Mouse (Mus musculus): ENCODE results near the gene Ndufa3. TPM values are rescaled to one million over a fixed set of nuclear protein-coding genes. Genes with fewer than 3 reads are reported as not detected.
"Not testable (repeated sequence)": the region's sequence is repeated elsewhere in the genome, so short reads cannot be mapped to it uniquely, and the experiment has no call there.

Gene Ndufa3
- total RNA-seq (2017), result 150 and 232 TPM in 2 replicates

DNA sequence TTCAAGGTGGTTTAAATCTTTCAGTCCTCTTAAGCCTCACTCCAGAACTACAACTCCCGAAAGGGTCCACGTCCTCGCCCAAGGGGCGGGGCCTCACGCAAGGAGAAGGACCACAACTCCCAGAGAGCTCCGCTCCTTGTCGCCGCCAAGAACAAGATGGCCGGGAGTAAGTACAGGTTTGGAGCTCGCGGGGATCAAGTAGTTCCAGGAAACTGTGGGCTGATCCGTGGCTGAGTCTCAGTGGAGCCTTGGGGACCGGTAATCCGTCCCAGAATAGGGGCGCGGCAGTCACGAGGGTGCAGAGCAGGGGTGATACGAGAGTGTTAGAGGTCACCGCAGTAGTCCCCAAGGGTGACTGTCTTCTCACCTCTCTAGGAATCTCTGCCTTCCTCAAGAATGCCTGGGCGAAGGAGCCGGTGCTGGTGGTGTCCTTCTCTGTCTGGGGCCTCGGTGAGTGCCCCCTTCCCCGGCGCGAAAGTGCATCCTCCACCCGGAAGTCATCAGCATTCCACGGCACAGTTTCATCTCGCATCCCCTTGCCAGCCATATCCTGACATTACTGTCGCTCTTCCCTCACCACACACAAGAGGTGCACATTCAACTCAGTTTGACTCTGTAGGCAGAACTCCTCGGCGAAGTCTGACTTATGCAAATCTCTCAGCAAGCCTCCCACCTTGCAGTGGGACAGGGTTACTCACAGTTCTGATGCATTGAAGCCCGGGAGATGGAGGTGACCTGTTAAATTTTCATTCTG, at the start of gene Ndufa3:
Gene Ndufa3 (plus strand): TSS at position 132 of the 754 bp plus-strand sequence.
- ATAC-seq (replicated peaks in 1 of 2; ENCODE audit: insufficient read depth in 1 of 2, low FRiP score in 2 of 2, low TSS enrichment in 1 of 2, low read depth in 1 of 2, poor library complexity in 2 of 2, severe bottlenecking in 2 of 2), result peak; percentile 100

DNA sequence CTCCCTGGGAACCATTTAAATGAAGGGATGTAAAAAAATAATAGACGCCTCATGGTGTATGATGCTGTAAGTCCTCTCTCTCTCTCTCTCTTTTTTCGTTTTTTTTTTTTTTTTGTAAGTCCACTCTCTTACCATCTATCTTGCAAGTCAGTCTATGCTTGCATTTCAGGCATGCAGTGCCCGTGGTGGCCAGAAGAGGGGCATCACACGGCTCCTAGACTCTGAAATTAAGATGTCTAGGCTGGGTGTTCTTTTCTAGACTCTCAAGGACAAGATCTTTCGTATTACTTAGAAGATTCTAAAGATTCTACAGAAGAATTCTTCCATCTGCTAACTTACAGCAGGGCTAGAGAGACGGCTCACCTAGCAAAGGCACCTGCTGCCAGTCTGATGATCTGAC, 47.4 kb upstream of the Ndufa3 start:
- ATAC-seq (replicated peaks in 1 of 2; ENCODE audit: insufficient read depth in 1 of 2, low FRiP score in 2 of 2, low TSS enrichment in 1 of 2, low read depth in 1 of 2, poor library complexity in 2 of 2, severe bottlenecking in 2 of 2), result no peak

GRCm38 (mm10) chr7:3570580-3570979, 46.6 kb upstream of the Ndufa3 start:
- ATAC-seq (replicated peaks in 1 of 2; ENCODE audit: insufficient read depth in 1 of 2, low FRiP score in 2 of 2, low TSS enrichment in 1 of 2, low read depth in 1 of 2, poor library complexity in 2 of 2, severe bottlenecking in 2 of 2), result not testable (repeated sequence)

- no peak for ATAC-seq (replicated peaks in 1 of 2; ENCODE audit: insufficient read depth in 1 of 2, low FRiP score in 2 of 2, low TSS enrichment in 1 of 2, low read depth in 1 of 2, poor library complexity in 2 of 2, severe bottlenecking in 2 of 2)
These were observed 45.3 kb upstream of the Ndufa3 start for GRCm38 (mm10) chr7:3571847-3572246.

DNA sequence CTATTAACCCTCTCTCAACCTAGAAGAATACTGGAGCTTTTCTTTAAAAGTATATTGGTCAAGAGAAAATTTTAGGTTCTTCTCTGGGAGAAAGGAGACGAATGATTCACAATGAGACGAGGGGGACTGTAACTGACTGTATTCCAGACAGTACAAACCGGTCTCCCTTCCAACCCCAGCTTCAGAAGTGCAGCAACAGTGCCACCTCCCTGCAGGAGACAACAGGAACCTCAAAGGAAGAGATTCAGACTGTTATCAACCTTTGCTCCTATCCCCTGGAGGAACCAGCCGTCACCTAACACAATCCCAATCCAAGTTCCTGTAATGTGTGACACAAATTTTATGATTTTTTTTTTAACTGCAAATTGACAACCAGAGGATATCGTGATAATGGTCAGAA, 43.0 kb upstream of the Ndufa3 start:
- no peak for ATAC-seq (replicated peaks in 1 of 2; ENCODE audit: insufficient read depth in 1 of 2, low FRiP score in 2 of 2, low TSS enrichment in 1 of 2, low read depth in 1 of 2, poor library complexity in 2 of 2, severe bottlenecking in 2 of 2)

GRCm38 (mm10) chr7:3576354-3577124, 40.6 kb upstream of the Ndufa3 start:
- ATAC-seq (replicated peaks in 1 of 2; ENCODE audit: insufficient read depth in 1 of 2, low FRiP score in 2 of 2, low TSS enrichment in 1 of 2, low read depth in 1 of 2, poor library complexity in 2 of 2, severe bottlenecking in 2 of 2), result no peak

DNA sequence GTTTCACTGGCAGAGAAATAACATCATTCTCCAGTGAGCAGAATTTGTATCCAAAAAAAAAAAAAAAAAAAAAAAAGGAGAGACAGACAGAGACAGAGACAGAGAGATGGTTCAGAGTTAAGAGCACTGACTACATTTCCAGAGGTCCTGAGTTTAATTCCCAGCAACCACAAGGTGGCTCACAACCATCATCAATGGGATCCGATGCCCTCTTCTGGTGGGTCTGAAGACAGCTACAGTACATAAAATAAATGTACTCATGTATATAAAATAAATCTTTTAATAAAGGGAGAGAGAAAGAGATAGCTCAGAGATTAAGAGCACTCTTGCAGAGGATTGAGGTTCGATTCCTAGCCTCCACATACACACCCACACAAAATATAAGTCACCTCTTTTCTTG, 39.0 kb upstream of the Ndufa3 start:
- no peak for ATAC-seq (replicated peaks in 1 of 2; ENCODE audit: insufficient read depth in 1 of 2, low FRiP score in 2 of 2, low TSS enrichment in 1 of 2, low read depth in 1 of 2, poor library complexity in 2 of 2, severe bottlenecking in 2 of 2)

GRCm38 (mm10) chr7:3578952-3579546, 38.1 kb upstream of the Ndufa3 start:
- ATAC-seq (replicated peaks in 1 of 2; ENCODE audit: insufficient read depth in 1 of 2, low FRiP score in 2 of 2, low TSS enrichment in 1 of 2, low read depth in 1 of 2, poor library complexity in 2 of 2, severe bottlenecking in 2 of 2), result no peak

- no peak for ATAC-seq (replicated peaks in 1 of 2; ENCODE audit: insufficient read depth in 1 of 2, low FRiP score in 2 of 2, low TSS enrichment in 1 of 2, low read depth in 1 of 2, poor library complexity in 2 of 2, severe bottlenecking in 2 of 2)
These were observed 37.1 kb upstream of the Ndufa3 start for GRCm38 (mm10) chr7:3580029-3580428.

DNA sequence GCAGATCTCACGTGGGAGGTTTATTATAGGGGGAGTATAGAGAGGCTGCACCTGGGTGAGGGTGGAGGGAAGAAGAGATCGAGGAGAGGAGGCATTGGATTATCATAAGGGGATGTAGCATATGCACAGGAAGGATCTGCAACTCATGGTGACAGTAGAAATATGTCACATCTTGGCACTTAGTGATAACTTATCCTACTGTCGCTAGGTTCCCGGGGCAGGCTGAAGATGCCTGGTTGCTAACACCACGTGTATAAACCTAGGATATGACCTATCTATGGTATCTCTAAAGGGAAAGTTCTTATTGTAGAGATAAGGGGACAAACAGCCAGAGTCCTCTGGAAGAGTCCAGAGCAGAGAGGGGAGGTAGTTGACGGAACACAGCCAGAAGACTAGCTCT, 31.4 kb upstream of the Ndufa3 start:
- no peak for ATAC-seq (replicated peaks in 1 of 2; ENCODE audit: insufficient read depth in 1 of 2, low FRiP score in 2 of 2, low TSS enrichment in 1 of 2, low read depth in 1 of 2, poor library complexity in 2 of 2, severe bottlenecking in 2 of 2)

DNA sequence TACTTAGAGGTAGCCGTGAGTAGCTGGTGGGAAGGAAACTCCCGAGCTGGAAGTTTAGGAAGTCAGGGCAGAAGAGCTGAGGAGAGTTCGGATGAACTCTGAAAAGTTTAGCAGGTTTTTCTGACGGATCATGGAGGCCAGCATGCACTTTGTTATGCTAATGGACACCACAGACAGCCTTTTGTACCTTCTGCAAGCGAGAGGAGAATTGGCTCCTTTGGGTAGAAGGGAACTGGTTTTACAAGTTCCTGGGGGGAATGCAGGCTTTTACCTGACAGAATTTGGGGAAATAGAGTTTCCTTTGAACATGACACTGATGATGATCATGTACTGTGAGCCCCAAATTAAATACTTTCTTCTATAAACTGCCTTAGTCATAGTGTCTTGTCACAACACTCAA, 30.9 kb upstream of the Ndufa3 start:
- no peak for ATAC-seq (replicated peaks in 1 of 2; ENCODE audit: insufficient read depth in 1 of 2, low FRiP score in 2 of 2, low TSS enrichment in 1 of 2, low read depth in 1 of 2, poor library complexity in 2 of 2, severe bottlenecking in 2 of 2)

DNA sequence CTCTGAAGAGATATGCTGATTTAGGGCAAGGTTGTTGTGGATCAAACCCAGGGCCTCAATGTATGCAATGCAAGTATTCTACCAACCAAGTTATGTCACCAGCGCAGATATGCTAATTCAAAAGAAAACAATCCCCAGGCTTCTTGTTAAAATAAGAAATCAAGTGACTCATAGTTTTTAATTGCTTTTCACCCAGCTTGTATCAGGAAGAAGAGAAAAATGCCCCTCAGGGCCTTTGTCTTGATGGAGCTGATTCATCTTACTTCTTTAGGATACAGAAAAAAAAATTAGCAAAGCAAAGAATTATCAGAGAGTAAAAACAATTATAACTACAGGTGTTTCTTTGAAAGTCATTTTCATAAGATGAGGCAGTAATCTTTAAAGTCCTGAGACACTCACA, 29.9 kb upstream of the Ndufa3 start:
- ATAC-seq (replicated peaks in 1 of 2; ENCODE audit: insufficient read depth in 1 of 2, low FRiP score in 2 of 2, low TSS enrichment in 1 of 2, low read depth in 1 of 2, poor library complexity in 2 of 2, severe bottlenecking in 2 of 2), result no peak

DNA sequence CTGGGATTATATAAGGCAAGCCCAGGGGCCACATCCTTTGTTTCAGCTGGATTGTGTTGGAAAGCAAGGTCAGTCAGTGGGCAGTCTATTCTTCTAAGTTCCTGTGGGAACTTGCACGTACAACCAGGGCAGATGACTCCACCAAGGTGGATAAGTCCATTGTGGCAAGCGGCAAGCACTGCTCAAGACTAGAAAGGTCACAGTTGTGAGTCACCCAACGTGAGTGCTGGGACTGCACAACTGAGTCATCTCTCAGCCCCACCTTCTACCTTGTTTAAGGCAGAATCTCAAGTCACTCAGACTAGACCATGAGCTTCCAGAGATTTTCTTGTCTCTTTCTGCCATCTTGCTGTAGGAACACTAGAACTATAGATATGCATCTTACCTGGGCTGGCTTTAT, 26.6 kb upstream of the Ndufa3 start:
- no peak for ATAC-seq (replicated peaks in 1 of 2; ENCODE audit: insufficient read depth in 1 of 2, low FRiP score in 2 of 2, low TSS enrichment in 1 of 2, low read depth in 1 of 2, poor library complexity in 2 of 2, severe bottlenecking in 2 of 2)

- no peak for ATAC-seq (replicated peaks in 1 of 2; ENCODE audit: insufficient read depth in 1 of 2, low FRiP score in 2 of 2, low TSS enrichment in 1 of 2, low read depth in 1 of 2, poor library complexity in 2 of 2, severe bottlenecking in 2 of 2)
These were observed 25.6 kb upstream of the Ndufa3 start for GRCm38 (mm10) chr7:3591534-3591933.

DNA sequence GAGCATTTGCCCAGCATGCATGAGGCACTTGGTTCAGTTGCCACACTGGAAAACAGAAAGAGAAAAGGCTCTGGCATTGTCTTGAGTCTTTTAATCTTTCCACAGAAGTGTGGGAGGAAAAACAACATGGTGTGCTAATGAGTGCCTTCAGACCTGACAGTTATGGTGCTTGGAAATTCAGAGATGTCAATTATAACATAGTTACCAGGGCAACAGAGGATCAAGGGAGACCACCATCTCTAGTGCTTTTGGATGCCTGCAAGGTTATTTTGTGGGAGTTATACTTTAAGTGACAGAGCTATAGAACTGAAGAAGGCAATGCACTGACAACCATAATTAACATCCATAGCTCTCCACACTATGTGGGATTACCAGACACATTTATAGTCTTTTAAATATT, 23.3 kb upstream of the Ndufa3 start:
- ATAC-seq (replicated peaks in 1 of 2; ENCODE audit: insufficient read depth in 1 of 2, low FRiP score in 2 of 2, low TSS enrichment in 1 of 2, low read depth in 1 of 2, poor library complexity in 2 of 2, severe bottlenecking in 2 of 2), result no peak

DNA sequence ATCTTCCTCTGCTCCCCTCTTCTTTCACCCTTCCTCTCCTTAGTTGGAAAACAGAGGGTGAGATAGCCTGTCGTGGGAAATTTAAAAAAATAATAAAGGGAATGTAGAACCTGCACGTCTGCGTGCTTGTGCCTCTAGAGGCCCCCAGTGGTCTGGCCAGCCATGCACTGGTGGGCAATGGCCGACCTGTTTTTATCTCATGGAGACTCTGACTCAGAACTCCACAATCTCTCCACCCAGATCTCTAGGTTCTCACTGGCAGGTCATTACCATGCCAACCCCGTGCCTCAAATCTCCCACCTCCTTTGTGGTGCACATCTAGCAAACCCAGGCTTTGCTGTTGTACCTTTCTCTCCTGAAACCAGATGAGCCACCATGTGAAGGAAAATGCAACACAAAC, 22.5 kb upstream of the Ndufa3 start:
- peak; percentile 58 to 65 for ATAC-seq (replicated peaks in 1 of 2; ENCODE audit: insufficient read depth in 1 of 2, low FRiP score in 2 of 2, low TSS enrichment in 1 of 2, low read depth in 1 of 2, poor library complexity in 2 of 2, severe bottlenecking in 2 of 2)

DNA sequence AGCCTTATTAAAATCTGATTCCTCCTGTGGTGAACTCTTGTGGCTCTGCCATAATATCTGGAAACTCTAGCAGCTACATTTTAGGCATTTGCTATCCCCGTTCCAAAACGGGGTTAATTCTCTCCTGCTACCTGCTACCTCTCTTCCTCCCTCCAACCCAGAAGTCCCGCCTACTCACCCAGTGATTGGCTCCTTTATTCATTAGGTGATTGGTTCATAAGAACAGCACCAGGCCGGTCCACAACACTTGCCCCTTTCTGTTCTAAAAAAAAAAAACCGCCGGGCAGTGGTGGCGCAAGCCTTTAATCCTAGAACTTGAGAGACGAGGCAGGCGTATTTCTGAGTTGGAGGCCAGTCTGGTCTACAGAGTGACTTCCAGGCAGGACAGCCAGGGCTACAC, 22.0 kb upstream of the Ndufa3 start:
- ATAC-seq (replicated peaks in 1 of 2; ENCODE audit: insufficient read depth in 1 of 2, low FRiP score in 2 of 2, low TSS enrichment in 1 of 2, low read depth in 1 of 2, poor library complexity in 2 of 2, severe bottlenecking in 2 of 2), result peak; percentile 81 to 86

DNA sequence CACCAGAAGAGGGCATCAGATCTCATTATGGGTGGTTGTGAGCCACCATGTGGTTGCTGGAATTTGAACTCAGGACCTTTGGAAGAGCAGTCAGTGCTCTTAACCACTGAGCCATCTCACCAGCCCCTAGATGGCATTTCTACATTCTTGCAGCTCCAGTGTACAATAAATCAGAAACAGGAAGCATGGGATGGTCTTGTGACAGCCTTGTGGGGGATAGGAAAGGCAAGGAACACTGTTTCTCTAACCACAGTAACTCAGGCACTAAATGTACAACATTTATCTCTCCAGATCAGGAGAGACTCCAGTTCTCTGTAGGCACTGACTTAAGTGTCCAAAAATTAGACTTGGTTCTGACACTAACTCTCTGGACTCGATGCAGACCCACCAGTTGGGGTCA, 19.4 kb upstream of the Ndufa3 start:
- peak; percentile 18 to 44; a peak in 1 of 4 replicates for ATAC-seq (replicated peaks in 1 of 2; ENCODE audit: insufficient read depth in 1 of 2, low FRiP score in 2 of 2, low TSS enrichment in 1 of 2, low read depth in 1 of 2, poor library complexity in 2 of 2, severe bottlenecking in 2 of 2)
